Mouse (Mus musculus) C2C12 (cell line): ENCODE results near the gene Gse1.

Experiments used
- CEBPB ChIP-seq: IDR thresholded peaks from one replicate; pipeline ENCODE4 v1.6.1; 2011; ENCODE audit warnings: low read depth, mild to moderate bottlenecking, control low read depth, moderate library complexity
- CTCF ChIP-seq: IDR thresholded peaks from one replicate; pipeline ENCODE4 v1.5.1; 2011; ENCODE audit not compliant: control insufficient read depth, insufficient read depth, insufficient read length
- MAX ChIP-seq: IDR thresholded peaks from one replicate; pipeline ENCODE4 v1.6.1; 2011; ENCODE audit warnings: mild to moderate bottlenecking, control low read depth
- MYOD1 ChIP-seq: IDR thresholded peaks from one replicate; pipeline ENCODE4 v1.6.1; 2011; ENCODE audit warnings: low read depth; ENCODE audit not compliant: control insufficient read depth, insufficient read length
- MYOG ChIP-seq: IDR thresholded peaks from one replicate; pipeline ENCODE4 v1.6.1; 2011; ENCODE audit not compliant: control insufficient read depth, insufficient read length; ENCODE audit errors: extremely low read depth
- USF1 ChIP-seq: IDR thresholded peaks from one replicate; pipeline ENCODE4 v1.6.1; 2011; ENCODE audit warnings: low read depth, mild to moderate bottlenecking, control low read depth, moderate library complexity

- TF ChIP-seq USF1 (no peak), CTCF (no peak), CEBPB (no peak), MYOG (no peak), MYOD1 (no peak), MAX (no peak)
Observed at GRCm38 (mm10) chr8:120390598-120390997, 162.3 kb downstream of the Gse1 start.
